Mouse (Mus musculus): ENCODE data around the gene 9930111J21Rik2.
"Not testable (repeated sequence)": the region's sequence is repeated elsewhere in the genome, so short reads cannot be mapped to it uniquely, and the experiment has no call there.

- not testable (repeated sequence) for TF ChIP-seq TCF12 (IDR thresholded peaks at IDR 0.05; ENCODE audit: insufficient read depth, poor library complexity, severe bottlenecking); MYOD1 (IDR thresholded peaks at IDR 0.05; ENCODE audit: control insufficient read depth in 1 of 3, insufficient read length in 2 of 3, low read depth in 2 of 3); POLR2A (IDR thresholded peaks at IDR 0.05; ENCODE audit: insufficient read length, low read depth); SRF (IDR thresholded peaks at IDR 0.05; ENCODE audit: control insufficient read depth, insufficient read length, low read depth); USF1 (IDR thresholded peaks at IDR 0.05; ENCODE audit: low read depth); E2F4 (IDR thresholded peaks at IDR 0.05; ENCODE audit: insufficient read depth); MAX (IDR thresholded peaks at IDR 0.05; ENCODE audit: low read depth)
These were observed 44.3 kb downstream of the 9930111J21Rik2 start for GRCm38 (mm10) chr11:49006785-49007184.
